Mouse (Mus musculus): ENCODE results near the gene Sec23b. TPM values are rescaled to one million over a fixed set of nuclear protein-coding genes. Genes with fewer than 3 reads are reported as not detected.
A peak's percentile ranks its signal among the peaks of the same experiment; 100 is the strongest.
"Not testable (repeated sequence)": the region's sequence is repeated elsewhere in the genome, so short reads cannot be mapped to it uniquely, and the experiment has no call there.

The Sec23b gene
- total and polyA plus RNA-seq, 3 experiments: 18.4 to 23.9 (median 22.9) TPM

DNA sequence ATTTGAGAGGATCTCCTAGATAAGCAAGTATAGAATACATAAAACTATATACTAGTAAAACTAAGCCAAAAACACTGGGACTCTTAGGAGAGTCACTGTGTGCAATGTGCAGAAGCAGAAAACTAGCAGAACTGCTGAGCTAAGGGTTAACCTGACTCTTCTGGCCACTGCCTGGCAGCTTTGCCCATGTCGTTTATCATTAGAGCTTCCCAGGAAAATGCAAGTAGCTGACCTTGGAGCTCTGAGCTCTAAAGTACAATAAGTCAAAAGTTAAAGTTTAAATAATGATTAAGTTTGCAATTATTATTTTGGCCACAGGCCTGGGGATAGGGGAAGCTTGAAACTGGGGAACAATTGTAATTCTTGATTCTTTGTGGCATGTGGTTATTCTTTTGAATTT lies 10.5 kb upstream of the Sec23b start:
- DNase-seq: no peak
- Histone ChIP-seq H3K4me3 (no peak overlapping the region), H3K36me3 (ENCODE audit: control insufficient read depth, insufficient read depth, low read length) (peaks cover 5% of the 10 kb centered on the region), H3K27me3 (ENCODE audit: control insufficient read depth, insufficient read depth, low read length) (no peaks in the 10 kb centered on the region), H3K4me1 (ENCODE audit: control insufficient read depth, insufficient read depth, low read length) (no peaks in the 10 kb centered on the region; the same call in 1 of the 2 replicates), H3K9ac (ENCODE audit: low read depth, low read length) (no peak overlapping the region), H3K79me2 (replicated peaks; ENCODE audit: control insufficient read depth, insufficient read depth, low read length) (peaks cover under 1% of the 10 kb centered on the region), H3K27ac (no peak overlapping the region)
- intact Hi-C loops (cut with DNase I): loop anchor here (10.0 kb wide), 1 partner anchor 1969 kb away; the partner anchor contains the start of gene Ralgapa2
- WGBS: 19% methylated on average over 1 of the region's 1 CpGs
- TF ChIP-seq POLR2A (IDR thresholded peaks at IDR 0.05; ENCODE audit: insufficient read depth, low read depth, low read length) (no peak), EP300 (IDR thresholded peaks at IDR 0.05; ENCODE audit: insufficient read depth, low read depth, low read length) (no peak), CTCF (IDR thresholded peaks at IDR 0.05) (no peak)

DNA sequence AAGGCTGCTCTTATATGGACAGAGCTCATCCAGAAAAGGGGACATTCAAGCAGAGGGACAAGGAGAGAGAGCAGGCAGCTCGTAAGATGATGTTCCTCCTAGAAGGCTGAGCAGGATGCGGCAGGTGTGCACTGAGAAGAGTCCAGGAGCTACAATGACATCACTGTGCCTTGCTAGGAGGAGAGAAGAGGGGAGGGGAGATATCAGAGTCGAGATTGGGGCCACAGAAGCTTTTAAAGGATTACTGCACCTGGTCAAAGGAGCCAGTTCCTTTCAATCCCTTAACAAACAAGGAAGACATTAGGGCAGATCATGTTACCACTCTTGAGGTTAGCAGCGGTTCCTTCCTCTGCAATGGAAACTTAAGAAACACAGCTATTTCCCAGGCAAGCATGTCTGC lies 8.5 kb upstream of the Sec23b start:
- Histone ChIP-seq H3K36me3 (ENCODE audit: control insufficient read depth, insufficient read depth, low read length) (peaks cover 5% of the 10 kb centered on the region), H3K4me3 (no peak overlapping the region), H3K9ac (ENCODE audit: low read depth, low read length) (no peak overlapping the region), H3K27ac (no peak overlapping the region), H3K79me2 (replicated peaks; ENCODE audit: control insufficient read depth, insufficient read depth, low read length) (peaks cover 2% of the 10 kb centered on the region), H3K4me1 (ENCODE audit: control insufficient read depth, insufficient read depth, low read length) (no peaks in the 10 kb centered on the region; the same call in 1 of the 2 replicates), H3K27me3 (ENCODE audit: control insufficient read depth, insufficient read depth, low read length) (no peaks in the 10 kb centered on the region)
- WGBS: 79% methylated on average over 4 of the region's 4 CpGs
- DNase-seq: no peak
- intact Hi-C loops (cut with DNase I): loop anchor here (10.0 kb wide), 1 partner anchor 1967 kb away; the partner anchor contains the start of gene Ralgapa2
- no peak for TF ChIP-seq CTCF (IDR thresholded peaks at IDR 0.05)
- no peak for TF ChIP-seq EP300 (IDR thresholded peaks at IDR 0.05; ENCODE audit: insufficient read depth, low read depth, low read length)
- no peak for TF ChIP-seq POLR2A (IDR thresholded peaks at IDR 0.05; ENCODE audit: insufficient read depth, low read depth, low read length)

DNA sequence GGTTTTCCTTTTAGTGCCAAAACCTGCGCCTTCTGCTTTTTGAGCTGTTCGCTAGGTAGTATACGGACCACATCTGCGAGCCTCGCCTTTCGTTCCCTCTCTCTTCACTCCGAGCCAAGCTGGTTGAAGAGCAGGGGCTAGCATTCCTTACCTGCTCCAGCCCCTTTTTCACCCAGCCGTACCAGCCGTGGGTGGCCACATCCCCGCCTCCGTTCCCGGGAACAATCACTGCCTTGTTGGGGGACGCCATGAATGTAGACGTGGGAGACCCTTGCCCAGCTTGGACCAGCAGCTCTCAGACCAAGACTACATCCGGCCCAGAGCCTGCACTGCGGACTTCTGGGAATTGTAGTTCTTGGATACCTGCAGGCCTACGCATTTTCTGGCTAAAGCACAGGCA lies 5.5 kb upstream of the Sec23b start, which contains the start of gene Rbbp9:
Gene Rbbp9 (minus strand): TSS at position 341 of the 400 bp plus-strand sequence.
- TF ChIP-seq EP300 (IDR thresholded peaks at IDR 0.05; ENCODE audit: insufficient read depth, low read depth, low read length): no peak
- peak; percentile 59 for TF ChIP-seq POLR2A (IDR thresholded peaks at IDR 0.05; ENCODE audit: insufficient read depth, low read depth, low read length)
- TF ChIP-seq CTCF (IDR thresholded peaks at IDR 0.05): no peak
- H3K27ac ChIP-seq: peak within 1 kb of the TSS; percentile 79
- H3K27me3 ChIP-seq (ENCODE audit: control insufficient read depth, insufficient read depth, low read length): no peaks in the 10 kb centered on the region
- H3K4me1 ChIP-seq (ENCODE audit: control insufficient read depth, insufficient read depth, low read length): no peaks in the 10 kb centered on the region; the same call in 1 of the 2 replicates
- no peaks in the 10 kb centered on the region for H3K36me3 ChIP-seq (ENCODE audit: control insufficient read depth, insufficient read depth, low read length)
- H3K9ac ChIP-seq (ENCODE audit: low read depth, low read length): peak within 1 kb of the TSS; percentile 92
- peak; percentile 63 to 71 for DNase-seq
- peaks cover 2% of the 10 kb centered on the region for H3K79me2 ChIP-seq (replicated peaks; ENCODE audit: control insufficient read depth, insufficient read depth, low read length)
- WGBS: under 1% methylated on average over 17 of the region's 17 CpGs
- intact Hi-C loops (cut with DNase I): loop anchor here (10.0 kb wide), 1 partner anchor 186 kb away; the partner anchor contains the start of genes Kat14 and Pet117
- H3K4me3 ChIP-seq: peak within 1 kb of the TSS; percentile 97

DNA sequence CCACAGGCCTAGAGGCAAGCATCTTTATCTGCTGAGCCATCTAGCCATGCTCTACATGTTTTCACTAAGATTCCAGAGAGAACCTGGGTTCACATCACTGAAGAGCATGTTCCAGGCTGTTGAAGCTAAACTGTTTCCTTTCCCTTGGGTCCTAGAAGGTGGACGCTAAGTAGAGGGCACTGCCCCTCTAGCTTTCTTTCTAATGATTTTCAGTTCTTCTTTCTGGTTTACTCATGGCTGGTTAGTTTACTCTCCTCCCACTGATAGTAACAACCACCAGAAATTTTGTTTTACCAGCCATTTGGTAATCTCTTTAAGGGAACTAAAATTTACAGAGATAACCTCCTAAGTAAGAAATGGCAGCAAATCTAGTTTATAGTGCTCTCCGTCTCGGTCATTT lies 2.1 kb upstream of the Sec23b start:
- H3K9ac ChIP-seq (ENCODE audit: low read depth, low read length): no peak overlapping the region
- intact Hi-C loops (cut with DNase I): loop anchor here (10.0 kb wide), 1 partner anchor 189 kb away; the partner anchor contains the start of genes Kat14 and Pet117

DNA sequence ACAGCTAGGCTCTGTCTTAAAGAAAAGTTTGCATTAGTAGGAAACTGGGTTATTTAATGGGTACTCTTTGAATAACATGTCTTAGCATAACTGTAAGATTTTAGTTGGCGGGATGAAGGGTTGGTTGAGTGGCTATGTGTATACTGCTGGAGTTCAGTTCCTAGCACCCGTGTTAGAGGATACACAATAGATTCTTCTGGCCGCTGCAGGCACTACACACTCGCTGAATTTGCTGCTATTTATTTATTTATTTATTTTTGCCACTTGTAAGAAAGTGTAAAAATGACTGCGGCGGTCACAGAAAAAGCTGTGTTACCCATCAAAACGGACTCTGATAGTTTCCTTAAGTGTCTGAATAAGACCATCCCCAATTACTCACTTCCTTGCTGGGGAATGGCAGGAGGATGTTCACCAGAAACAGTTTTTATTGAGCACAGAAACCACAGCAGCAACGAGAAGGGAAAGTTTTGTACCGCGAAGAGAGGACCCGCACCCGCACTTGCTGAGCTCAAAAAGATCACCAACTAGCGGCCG lies 676 bp upstream of the Sec23b start:
- Histone ChIP-seq H3K9ac (ENCODE audit: low read depth, low read length) (peak overlapping the region; percentile 80), H3K36me3 (ENCODE audit: control insufficient read depth, insufficient read depth, low read length) (no peaks in the 10 kb centered on the region), H3K4me3 (peak overlapping the region; percentile 66)

More for the DNA sequence above, 2.1 kb upstream of the Sec23b start:
- Histone ChIP-seq H3K27me3 (ENCODE audit: control insufficient read depth, insufficient read depth, low read length) (no peaks in the 10 kb centered on the region), H3K36me3 (ENCODE audit: control insufficient read depth, insufficient read depth, low read length) (no peaks in the 10 kb centered on the region), H3K4me1 (ENCODE audit: control insufficient read depth, insufficient read depth, low read length) (no peaks in the 10 kb centered on the region; the same call in 1 of the 2 replicates), H3K4me3 (no peak overlapping the region), H3K79me2 (replicated peaks; ENCODE audit: control insufficient read depth, insufficient read depth, low read length) (peaks cover 2% of the 10 kb centered on the region), H3K27ac (no peak overlapping the region)
- 88% methylated on average over 3 of the region's 3 CpGs for WGBS
- TF ChIP-seq POLR2A (IDR thresholded peaks at IDR 0.05; ENCODE audit: insufficient read depth, low read depth, low read length): no peak
- TF ChIP-seq EP300 (IDR thresholded peaks at IDR 0.05; ENCODE audit: insufficient read depth, low read depth, low read length): no peak
- no peak for TF ChIP-seq CTCF (IDR thresholded peaks at IDR 0.05)
- DNase-seq: no peak

DNA sequence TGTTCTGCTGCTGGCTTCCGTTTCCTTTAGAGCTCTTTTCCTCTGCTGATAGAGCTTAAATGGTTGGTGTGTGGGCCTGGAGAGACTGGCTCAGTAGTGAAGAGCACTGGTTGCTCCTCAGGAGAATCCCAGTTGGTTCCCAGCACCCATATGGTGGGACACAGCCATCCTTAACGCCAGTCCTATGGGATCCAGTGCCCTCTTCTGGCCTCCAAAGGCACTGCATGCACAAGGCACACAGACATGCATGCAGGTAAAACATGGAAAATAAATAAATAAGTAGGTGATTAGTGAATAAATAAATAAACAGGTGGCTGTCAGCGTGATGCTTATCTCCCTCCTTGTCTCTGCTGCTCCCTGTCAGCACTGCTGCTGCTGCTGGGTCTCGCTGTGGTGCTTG lies 32.7 kb downstream of the Sec23b start:
- no peaks in the 10 kb centered on the region for H3K79me2 ChIP-seq (replicated peaks; ENCODE audit: control insufficient read depth, insufficient read depth, low read length)
- H3K36me3 ChIP-seq (ENCODE audit: control insufficient read depth, insufficient read depth, low read length): no peaks in the 10 kb centered on the region
- H3K27me3 ChIP-seq (ENCODE audit: control insufficient read depth, insufficient read depth, low read length): no peaks in the 10 kb centered on the region
- intact Hi-C loops (cut with DNase I): no loop called here
- no peak overlapping the region for H3K4me3 ChIP-seq
- no peak overlapping the region for H3K27ac ChIP-seq
- no peak for DNase-seq
- peaks cover under 1% of the 10 kb centered on the region; the same call in 1 of the 2 replicates for H3K4me1 ChIP-seq (ENCODE audit: control insufficient read depth, insufficient read depth, low read length)
- WGBS: 81% methylated on average over 4 of the region's 4 CpGs
- H3K9ac ChIP-seq (ENCODE audit: low read depth, low read length): no peak overlapping the region
- TF ChIP-seq CTCF (IDR thresholded peaks at IDR 0.05) (peak; percentile 54), EP300 (IDR thresholded peaks at IDR 0.05; ENCODE audit: insufficient read depth, low read depth, low read length) (no peak), POLR2A (IDR thresholded peaks at IDR 0.05; ENCODE audit: insufficient read depth, low read depth, low read length) (no peak)

More for the DNA sequence above, 676 bp upstream of the Sec23b start:
- 2% methylated on average over 14 of the region's 14 CpGs for WGBS
- peak overlapping the region; percentile 97 for H3K27ac ChIP-seq
- peaks cover 2% of the 10 kb centered on the region for H3K79me2 ChIP-seq (replicated peaks; ENCODE audit: control insufficient read depth, insufficient read depth, low read length)
- no peak for DNase-seq
- H3K27me3 ChIP-seq (ENCODE audit: control insufficient read depth, insufficient read depth, low read length): no peaks in the 10 kb centered on the region
- no peaks in the 10 kb centered on the region for H3K4me1 ChIP-seq (ENCODE audit: control insufficient read depth, insufficient read depth, low read length)
- TF ChIP-seq POLR2A (IDR thresholded peaks at IDR 0.05; ENCODE audit: insufficient read depth, low read depth, low read length): no peak
- no peak for TF ChIP-seq CTCF (IDR thresholded peaks at IDR 0.05)
- TF ChIP-seq EP300 (IDR thresholded peaks at IDR 0.05; ENCODE audit: insufficient read depth, low read depth, low read length): no peak
- intact Hi-C loops (cut with DNase I): loop anchor here (10.0 kb wide), 1 partner anchor 191 kb away; the partner anchor contains the start of genes Kat14 and Pet117

DNA sequence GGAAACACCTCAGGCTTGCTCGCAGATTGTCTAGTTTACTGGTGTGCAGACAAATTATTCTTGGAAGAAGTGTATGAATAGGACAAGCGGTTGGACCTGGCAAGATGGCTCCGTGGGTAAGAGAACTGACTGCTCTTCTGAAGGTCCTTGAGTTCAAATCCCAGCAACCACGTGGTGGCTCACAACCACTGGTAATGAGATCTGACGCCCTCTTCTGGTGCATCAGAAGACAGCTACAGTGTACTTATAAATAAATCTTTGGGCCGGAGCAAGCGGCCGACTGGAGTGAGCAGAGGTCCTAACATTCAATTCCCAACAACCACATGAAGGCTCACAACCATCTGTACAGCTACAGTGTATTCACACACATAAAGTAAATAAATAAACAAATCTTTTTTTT lies 37.0 kb downstream of the Sec23b start:
- H3K9ac ChIP-seq (ENCODE audit: low read depth, low read length); H3K27me3 ChIP-seq (ENCODE audit: control insufficient read depth, insufficient read depth, low read length); H3K4me1 ChIP-seq (ENCODE audit: control insufficient read depth, insufficient read depth, low read length); H3K79me2 ChIP-seq (replicated peaks; ENCODE audit: control insufficient read depth, insufficient read depth, low read length); H3K36me3 ChIP-seq (ENCODE audit: control insufficient read depth, insufficient read depth, low read length); intact Hi-C loops (cut with DNase I); H3K4me3 ChIP-seq; DNase-seq; H3K27ac ChIP-seq: not testable (repeated sequence)
- 66% methylated on average over 8 of the region's 8 CpGs for WGBS

Data from heart, adult 2 months (tissue).